Mouse (Mus musculus) heart, postnatal 25 days (tissue): ENCODE measurements around the gene Uggt2. TPM values are rescaled to one million over a fixed set of nuclear protein-coding genes. Genes with fewer than 3 reads are reported as not detected.

Experiments
- DNase-seq: peaks from one replicate; pipeline ENCODE4 v3.0.0; 2022; ENCODE audit warnings: low spot score
- intact Hi-C: fragments of 180-260 bp; cut with DNase I; formaldehyde crosslinking; loops from one replicate; pipeline ENCODE4 v1.15.1; 2025
- total RNA-seq, 2 experiments: library from RNA; stranded (reverse); gene quantifications; 2 replicates each; pipeline ENCODE4 v1.2.3; 2021

Uggt2 gene
- 1 to 10 TPM; 6.0 to 6.2 TPM for total RNA-seq

GRCm38 (mm10) chr14:119098851-119099569 is at the start of gene Uggt2:
Gene Uggt2 (minus strand): TSS chr14:119099430.
- peak; percentile 58 for DNase-seq
- intact Hi-C loops = no loop called here

DNA sequence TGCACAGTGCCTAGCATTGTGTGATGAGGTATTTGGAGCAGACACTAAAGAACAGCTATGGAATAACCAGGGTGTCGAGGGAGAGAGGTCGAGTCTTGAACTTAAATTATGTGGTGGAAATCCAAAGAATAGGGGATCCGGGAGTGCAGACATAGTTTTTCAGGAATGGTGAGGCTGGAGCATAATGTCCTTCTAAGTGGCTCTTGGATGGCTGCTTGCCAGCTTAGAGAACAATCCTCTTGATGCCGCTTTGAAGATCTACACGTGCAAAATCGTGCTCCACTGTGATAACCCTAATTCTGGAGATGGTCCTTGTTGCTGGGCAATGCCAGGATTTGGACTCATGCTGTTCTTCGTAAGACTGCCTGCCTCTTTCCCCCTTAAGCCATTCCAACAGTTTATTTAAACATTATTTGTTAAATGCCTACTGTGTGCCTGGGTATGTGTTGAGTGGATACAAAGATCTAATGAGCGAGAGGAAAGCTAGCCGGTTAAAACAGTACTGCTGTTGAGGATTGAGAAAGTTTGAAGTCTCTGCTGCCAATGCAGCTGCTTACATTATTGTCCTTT is 40.2 kb upstream of the Uggt2 start:
- intact Hi-C loops = no loop called here
- DNase-seq = no peak

- intact Hi-C loops = no loop called here
- no peak for DNase-seq
Observed at GRCm38 (mm10) chr14:119138786-119139100, 39.5 kb upstream of the Uggt2 start.

GRCm38 (mm10) chr14:119137906-119138785 is 38.9 kb upstream of the Uggt2 start, which contains the start of gene Hs6st3:
Gene Hs6st3 (plus strand): TSS chr14:119138341.
- no peak for DNase-seq
- intact Hi-C loops = no loop called here

- DNase-seq = no peak
- intact Hi-C loops = no loop called here
Observed at GRCm38 (mm10) chr14:119137512-119137905, 38.3 kb upstream of the Uggt2 start.

- intact Hi-C loops = no loop called here
- DNase-seq = no peak
Observed at GRCm38 (mm10) chr14:119127330-119127729, 28.1 kb upstream of the Uggt2 start.

DNA sequence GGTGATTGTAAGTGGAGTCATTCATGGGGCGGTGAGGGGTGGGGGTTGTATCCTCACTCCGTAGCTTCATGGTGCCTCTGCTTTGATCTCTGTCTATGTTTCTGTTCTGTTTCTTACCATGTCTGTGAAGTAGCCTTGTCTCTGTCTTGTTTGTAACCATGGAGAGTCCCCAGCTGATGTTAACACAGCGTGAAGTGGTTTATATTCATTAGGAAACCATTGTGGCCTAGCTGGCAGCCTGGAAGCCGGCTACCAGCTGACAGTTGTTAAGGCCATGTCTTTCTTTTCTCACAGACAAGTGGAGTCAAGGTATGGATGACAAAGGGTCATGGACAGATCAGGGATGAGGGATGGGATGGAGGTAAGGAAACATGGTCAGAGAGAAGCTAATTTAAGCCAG is 26.6 kb upstream of the Uggt2 start:
- intact Hi-C loops = no loop called here
- no peak for DNase-seq

GRCm38 (mm10) chr14:119124061-119124460 is 24.8 kb upstream of the Uggt2 start:
- DNase-seq = no peak
- intact Hi-C loops = no loop called here

DNA sequence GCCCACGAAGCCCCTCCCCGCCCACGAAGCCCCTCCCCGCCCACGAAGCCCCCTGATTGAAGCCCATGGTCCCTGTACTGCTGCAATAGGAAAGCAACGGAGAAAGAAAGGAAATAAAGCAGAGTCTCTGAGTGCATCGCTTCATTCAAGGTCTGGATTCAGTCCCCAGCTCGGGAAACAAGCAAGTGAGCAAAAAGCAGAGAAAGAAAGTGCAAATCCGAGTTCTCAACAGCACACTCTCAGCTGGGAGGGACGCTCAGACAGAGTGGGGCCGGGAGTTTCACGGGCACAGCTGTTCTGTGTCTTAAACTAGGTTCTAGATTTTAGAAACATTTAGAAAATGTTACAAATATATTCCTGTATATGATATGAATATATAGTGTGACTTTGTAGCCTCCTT is 24.4 kb upstream of the Uggt2 start:
- intact Hi-C loops = no loop called here
- DNase-seq = no peak

DNA sequence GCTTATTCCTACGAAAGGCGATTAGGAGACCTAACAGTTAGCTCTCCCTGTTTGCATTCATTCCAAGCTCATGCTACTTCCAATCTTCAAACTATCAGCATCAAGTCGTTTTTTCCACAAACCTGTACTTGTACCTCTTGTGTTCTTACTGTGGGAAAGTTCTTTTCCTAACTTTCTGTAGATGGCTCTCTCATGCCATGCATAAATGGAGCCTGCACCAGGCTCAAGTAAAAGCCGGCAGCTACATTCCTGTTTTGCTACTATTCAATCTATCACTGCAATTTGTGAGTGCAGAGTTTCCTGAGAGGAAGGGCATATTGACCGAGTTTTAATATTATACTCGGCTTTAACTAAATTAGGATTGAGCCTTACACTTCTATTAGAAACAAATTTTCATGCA is 13.3 kb upstream of the Uggt2 start:
- intact Hi-C loops = no loop called here

DNA sequence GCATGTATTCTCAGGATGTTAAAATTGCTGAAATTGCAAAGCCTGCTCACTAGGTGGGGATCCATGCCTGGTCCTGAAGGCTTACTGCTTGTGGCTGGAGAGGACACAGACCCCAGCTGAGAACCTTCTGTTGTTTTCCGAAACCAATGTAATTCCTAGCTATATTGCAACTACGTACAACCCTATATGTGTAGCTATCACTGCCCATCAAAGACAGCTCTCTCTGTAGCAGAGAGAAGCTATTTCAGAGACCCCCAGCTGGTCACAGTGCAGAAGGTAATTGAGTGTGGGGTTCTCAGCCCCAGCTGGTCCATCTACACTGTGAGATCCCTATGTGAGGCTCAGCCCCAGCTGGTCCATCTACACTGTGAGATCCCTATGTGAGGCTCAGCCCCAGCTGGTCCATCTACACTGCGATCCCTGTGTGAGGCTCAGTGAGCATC is 10.6 kb upstream of the Uggt2 start:
- no peak for DNase-seq
- intact Hi-C loops = no loop called here

More for the DNA sequence above, 13.3 kb upstream of the Uggt2 start:
- DNase-seq = no peak

DNA sequence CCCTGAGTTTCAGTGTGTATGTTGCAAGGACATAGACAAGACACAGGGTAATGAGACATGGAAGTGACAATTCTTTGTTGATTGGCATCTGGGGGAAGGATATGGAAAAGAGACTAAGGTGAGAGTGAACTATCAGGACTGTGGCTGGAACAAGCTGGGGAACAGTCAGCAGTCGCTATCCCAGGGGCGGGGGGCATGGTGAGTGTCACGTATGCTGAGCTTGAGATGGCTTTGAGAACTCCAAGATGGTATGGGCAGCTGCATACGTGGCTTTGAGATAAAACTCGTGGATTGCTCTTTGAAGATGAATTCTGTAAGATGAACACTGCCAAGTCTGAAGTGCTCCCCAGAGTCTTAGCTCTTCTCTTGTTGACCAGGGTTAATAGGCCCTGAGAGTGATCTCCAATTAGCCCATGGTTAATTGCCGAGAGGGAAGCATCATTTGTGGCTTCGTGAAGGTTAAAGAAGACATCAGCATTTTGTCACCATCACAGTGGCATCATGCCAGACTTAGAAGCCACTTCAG is 9.6 kb upstream of the Uggt2 start:
- intact Hi-C loops = no loop called here
- no peak for DNase-seq

DNA sequence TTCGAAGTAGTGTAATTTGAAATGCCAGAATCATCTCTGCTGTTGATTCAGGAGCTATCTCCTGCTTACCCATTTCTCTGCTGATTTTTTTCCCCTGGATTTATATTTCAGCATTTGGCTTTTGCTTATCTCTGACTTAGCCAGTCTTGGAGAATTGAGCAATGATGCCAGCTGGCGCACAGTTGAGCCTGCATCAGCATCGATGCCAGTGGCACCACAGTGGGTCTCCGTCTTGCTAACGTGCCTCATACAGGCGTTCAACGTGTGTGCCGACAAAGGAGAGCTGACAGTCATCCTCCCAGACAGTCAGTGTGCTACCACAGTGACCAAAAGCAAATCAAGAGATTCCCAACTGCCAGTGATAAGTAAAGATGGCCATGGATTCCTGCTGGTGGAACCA is 8.4 kb upstream of the Uggt2 start:
- intact Hi-C loops = no loop called here
- DNase-seq = no peak

DNA sequence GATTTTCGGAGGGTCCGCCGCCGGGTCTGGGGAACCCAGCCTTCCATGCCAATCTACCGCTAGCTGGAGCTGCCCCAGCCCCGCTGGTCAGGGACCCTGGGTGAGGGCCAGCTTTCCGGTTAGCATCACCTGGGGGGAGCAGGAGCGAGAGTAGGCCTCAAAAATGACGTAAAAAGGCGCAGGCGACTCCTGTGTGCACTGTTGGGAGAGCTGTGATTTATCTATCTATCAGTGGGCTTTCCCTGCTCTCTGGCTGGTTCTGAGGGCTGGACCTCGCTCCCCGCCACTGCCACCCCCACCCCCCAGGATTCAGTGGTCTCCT is 301 bp upstream of the Uggt2 start:
- intact Hi-C loops = no loop called here
- DNase-seq = no peak

DNA sequence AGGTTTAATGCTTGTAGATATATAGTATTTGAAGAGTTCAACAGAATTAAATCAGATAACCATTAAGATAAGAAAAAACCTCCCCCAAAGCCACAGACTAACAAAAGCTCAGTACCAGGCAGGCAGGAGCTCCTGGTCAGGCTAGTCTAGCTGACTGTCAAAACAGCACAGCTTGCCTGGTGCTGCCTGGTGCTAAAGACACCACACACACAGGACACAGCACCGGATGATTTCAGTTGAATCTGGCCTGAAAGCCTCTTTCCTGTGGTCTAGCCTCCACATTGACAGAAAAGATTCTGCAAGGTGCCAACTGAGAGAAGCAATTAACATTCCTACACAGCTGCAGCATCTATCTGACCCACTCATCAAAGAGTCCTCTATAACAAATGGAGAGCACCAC is 37.4 kb downstream of the Uggt2 start:
- intact Hi-C loops = no loop called here
- DNase-seq = no peak

- intact Hi-C loops = no loop called here
- DNase-seq = no peak
Observed at GRCm38 (mm10) chr14:119060682-119061081, 38.5 kb downstream of the Uggt2 start.

GRCm38 (mm10) chr14:119057014-119057413 is 42.2 kb downstream of the Uggt2 start:
- no peak for DNase-seq
- intact Hi-C loops = no loop called here

DNA sequence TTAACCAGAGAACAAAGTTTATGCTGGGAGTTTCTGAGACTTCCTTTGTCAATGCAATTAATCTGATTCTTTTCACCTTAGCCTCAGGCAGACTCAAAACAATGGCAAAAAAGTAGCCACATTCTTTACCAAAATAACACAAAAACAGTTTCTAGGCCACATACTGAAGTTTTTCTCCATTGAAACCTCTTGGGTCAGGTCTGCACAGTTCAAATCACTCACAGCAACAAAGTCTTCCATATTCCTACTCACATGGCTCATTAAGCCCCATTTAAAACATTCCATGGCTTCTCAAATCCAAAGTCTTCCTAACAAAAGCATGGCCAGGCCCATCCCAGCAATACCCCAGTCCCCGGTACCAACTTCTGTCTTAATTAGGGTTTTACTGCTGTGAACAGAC is 46.3 kb downstream of the Uggt2 start:
- intact Hi-C loops = no loop called here
- no peak for DNase-seq

- no peak for DNase-seq
- intact Hi-C loops = no loop called here
Observed at GRCm38 (mm10) chr14:119052361-119052760, 46.9 kb downstream of the Uggt2 start.

GRCm38 (mm10) chr14:119043765-119044164 is 55.5 kb downstream of the Uggt2 start:
- DNase-seq = no peak
- intact Hi-C loops = loop anchor here (5.0 kb wide), 2 partner anchors 809 to 1019 kb away; no protein-coding TSS in a partner anchor

- DNase-seq = no peak
- intact Hi-C loops = loop anchor here (5.0 kb wide), 2 partner anchors 812 to 1022 kb away; no protein-coding TSS in a partner anchor
Observed at GRCm38 (mm10) chr14:119040253-119040652, 59.0 kb downstream of the Uggt2 start.
